Mouse (Mus musculus): Measurements from ENCODE around the gene Sfta2.

Gene Sfta2

GRCm38 (mm10) chr17:35601249-35601648 is at the start of gene Sfta2:
Sfta2 (plus strand) TSS chr17:35601549.
- DNase-seq, result no peak

GRCm38 (mm10) chr17:35551881-35552414 is 49.4 kb upstream of the Sfta2 start, which contains the start of gene Cdsn:
Cdsn (plus strand) TSS chr17:35552128.
- no peak for DNase-seq

GRCm38 (mm10) chr17:35554321-35554720 is 47.0 kb upstream of the Sfta2 start:
- DNase-seq, result no peak

GRCm38 (mm10) chr17:35554761-35555397 is 46.5 kb upstream of the Sfta2 start:
- DNase-seq, result no peak

- no peak for DNase-seq
Measured at GRCm38 (mm10) chr17:35556186-35556765, 45.1 kb upstream of the Sfta2 start.

- peak; percentile 75 for DNase-seq
Measured at GRCm38 (mm10) chr17:35556812-35557211, 44.5 kb upstream of the Sfta2 start.

GRCm38 (mm10) chr17:35557351-35557750 is 44.0 kb upstream of the Sfta2 start:
- DNase-seq, result no peak

- no peak for DNase-seq
Measured at GRCm38 (mm10) chr17:35558216-35558615, 43.1 kb upstream of the Sfta2 start.

- DNase-seq, result no peak
Measured at GRCm38 (mm10) chr17:35567150-35567549, 34.2 kb upstream of the Sfta2 start, which contains the start of gene 2300002M23Rik. 2300002M23Rik (plus strand) TSS chr17:35567450.

- DNase-seq, result no peak
Measured at GRCm38 (mm10) chr17:35567767-35568166, 33.6 kb upstream of the Sfta2 start.

GRCm38 (mm10) chr17:35569091-35569944 is 32.0 kb upstream of the Sfta2 start:
- DNase-seq, result no peak

DNA sequence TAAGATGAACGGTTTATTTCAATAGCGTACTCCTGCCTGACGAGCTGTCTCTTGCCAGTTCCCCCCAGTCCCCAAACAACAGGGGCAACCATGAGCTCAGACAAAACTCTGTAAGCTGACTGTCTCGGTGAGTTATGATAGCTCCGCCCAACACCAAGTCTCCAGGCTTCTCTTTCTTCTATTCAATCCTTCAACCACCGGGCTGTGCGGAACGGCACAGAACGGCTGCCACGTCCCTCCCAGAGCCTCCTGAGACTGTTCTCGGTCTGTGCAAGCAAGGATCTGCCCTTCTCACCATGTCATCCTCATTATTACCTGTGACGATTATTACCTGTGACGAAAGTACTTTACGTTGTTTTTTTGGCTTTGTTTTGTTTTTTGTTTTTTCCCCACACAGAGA is 30.5 kb upstream of the Sfta2 start:
- no peak for DNase-seq

DNA sequence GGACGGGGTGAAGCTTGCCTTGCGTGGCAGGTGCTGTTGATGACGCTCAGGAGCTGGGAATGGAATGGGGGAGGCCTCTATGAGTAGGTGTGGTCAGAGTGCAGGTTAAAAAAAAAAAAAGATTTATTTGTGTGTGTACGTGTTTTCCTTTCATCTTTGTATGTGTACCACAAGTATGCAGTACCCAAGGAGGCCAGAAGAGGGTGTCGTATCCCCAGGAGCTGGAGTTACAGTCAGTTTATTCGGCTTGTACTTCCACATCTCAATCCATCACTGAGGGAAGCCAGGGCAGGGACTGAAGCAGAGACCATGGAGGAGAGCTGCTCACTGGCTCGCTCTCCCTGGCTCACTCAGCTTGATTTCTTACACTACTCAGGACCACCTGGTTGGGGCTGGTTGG is 29.9 kb upstream of the Sfta2 start:
- DNase-seq, result no peak

DNA sequence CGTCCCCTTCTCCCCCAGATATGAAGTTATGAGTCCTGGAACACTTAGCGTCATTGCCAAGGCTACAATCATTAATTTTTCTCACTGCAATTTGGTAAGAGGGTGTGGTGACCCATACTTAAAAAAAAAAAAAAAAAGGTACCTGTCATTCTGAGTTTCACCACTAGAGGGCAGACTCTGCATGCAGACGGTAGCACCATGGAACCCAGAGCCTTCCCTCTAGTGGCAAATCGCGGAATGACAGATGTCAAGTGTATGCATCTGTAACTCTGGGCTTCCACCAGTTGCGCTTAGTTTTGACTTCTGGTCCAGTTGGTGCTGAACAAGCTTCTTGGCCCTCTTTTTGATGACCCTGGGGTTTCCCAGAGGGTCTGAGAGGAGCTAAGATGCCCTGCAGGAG is 23.1 kb upstream of the Sfta2 start:
- peak; percentile 94 for DNase-seq

DNA sequence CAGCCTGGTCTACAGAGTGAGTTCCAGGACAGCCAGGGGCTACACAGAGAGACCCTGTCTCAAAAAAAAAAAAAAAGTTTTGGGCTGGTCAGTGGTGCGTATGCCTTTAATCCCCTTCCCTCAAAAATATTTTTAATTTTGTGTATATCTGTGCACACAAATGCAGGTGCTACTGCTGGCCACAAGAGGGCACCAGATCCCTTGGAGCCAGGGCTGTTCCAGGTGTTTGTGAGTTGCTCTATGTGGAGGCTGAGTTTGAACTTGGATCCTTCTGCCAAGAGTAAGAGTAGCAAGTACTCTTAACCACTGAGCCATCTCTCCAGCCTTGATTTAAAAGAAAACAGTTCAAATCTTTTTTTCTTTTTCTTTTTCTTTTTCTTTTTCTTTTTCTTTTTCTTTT is 18.4 kb upstream of the Sfta2 start:
- DNase-seq, result no peak

- DNase-seq, result peak; percentile 84
Measured at GRCm38 (mm10) chr17:35584330-35584937, 16.9 kb upstream of the Sfta2 start.

DNA sequence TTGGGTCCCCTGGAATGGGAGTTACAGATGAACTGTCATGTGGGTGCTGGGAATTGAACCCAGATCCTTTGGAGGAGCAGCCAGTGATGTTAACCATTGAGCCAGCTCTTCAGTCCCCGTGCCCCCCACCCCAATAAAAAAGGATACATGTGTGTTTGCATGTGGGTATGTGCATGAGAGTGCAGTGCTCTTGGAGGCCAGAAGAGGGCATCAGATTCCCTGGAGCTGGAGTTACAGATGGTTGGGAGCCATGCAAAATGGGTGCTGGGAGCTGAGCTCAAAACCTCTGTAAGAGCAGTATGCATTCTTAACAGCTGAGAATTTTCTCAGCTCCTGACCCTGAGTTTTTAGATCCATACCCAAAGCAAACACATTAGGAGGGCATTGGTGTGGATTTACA is 14.1 kb upstream of the Sfta2 start:
- no peak for DNase-seq

GRCm38 (mm10) chr17:35588387-35588786 is 13.0 kb upstream of the Sfta2 start:
- no peak for DNase-seq

GRCm38 (mm10) chr17:35590410-35591218 is 10.7 kb upstream of the Sfta2 start:
- DNase-seq, result peak; percentile 81

GRCm38 (mm10) chr17:35591219-35591578 is 10.2 kb upstream of the Sfta2 start:
- no peak for DNase-seq

DNA sequence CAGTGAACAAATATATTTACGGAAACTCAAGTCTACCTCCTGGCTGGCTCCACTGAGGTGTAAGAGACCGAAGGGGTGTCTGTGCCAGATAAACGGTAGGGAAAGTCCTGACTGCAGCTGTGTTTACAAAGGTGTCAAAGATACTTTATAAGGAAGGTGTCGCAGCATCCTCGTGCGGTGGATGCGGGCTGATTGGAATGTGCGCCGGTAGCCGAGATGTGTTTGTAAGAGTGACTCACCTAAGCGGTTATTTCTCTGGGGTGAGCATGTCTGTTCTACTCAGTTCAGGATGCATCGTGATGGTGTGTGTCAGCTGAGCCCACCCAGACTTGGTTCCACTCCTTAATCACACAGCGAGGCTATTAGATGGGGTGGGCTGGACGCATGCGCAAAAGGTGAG is 9.6 kb upstream of the Sfta2 start:
- no peak for DNase-seq

DNA sequence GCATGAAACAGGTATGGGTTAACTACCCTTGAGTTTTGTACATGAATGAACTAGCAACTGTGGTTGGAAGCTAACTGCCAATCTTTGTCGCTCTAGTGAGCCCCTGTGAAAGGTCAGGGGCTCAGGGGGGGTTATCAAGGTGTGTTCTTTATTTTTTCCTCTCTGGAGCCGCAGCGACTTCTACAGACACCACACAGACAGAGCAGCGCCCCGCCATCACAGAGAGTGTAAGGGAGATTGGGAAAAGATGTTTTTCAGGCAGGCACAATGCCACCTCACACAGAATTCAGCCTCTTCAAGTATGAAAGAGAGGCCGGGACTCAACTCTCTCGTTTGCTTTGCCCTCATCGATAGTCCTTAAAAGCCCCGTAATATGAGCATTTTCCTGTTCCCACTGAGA is 9.2 kb upstream of the Sfta2 start:
- no peak for DNase-seq
